Mouse (Mus musculus) adrenal gland, postnatal 36 days (tissue): ENCODE measurements around the gene Olfr585. TPM values are rescaled to one million over a fixed set of nuclear protein-coding genes. Genes with fewer than 3 reads are reported as not detected.

Source experiments
- DNase-seq, 2 experiments: peaks; one replicate each; pipeline ENCODE4 v3.0.0; 2021; ENCODE audit warnings: mixed read lengths in 1 of 2
- long read RNA-seq, 2 experiments: library from polyadenylated mRNA; stranded (forward); transcript quantifications; one replicate each; pipeline ENCODE4 v2.0.0; 2021; ENCODE audit warnings: borderline sequencing depth in 2 of 2
- total RNA-seq, 2 experiments: library from RNA; stranded (reverse); gene quantifications; 2 replicates each; pipeline ENCODE4 v1.2.3; 2021

Gene Olfr585
- total RNA-seq: not detected
- long read RNA-seq, experiment 1: 0 reads
- long read RNA-seq, experiment 2: 0 reads

DNA sequence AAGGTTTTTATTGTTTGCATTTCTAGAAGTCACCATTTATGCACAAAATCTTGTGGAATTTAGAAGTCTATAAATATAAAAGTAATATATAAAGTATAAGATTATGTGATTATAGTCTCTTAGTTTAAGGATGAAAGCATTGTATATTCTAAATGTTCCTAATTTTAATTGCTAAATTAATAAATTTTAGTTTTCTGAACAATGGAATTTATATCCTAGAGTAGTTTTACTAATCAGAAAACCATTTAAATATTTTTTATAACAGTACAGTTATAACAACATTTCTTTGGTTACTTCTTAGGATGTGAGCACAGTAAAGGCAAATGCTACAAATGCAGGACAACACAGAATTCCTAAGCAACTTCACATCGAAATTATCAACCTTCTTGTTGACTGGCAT lies at the start of gene Olfr585:
Gene Olfr585 (plus strand): TSS at position 301 of the 400 bp plus-strand sequence.
- DNase-seq: no peak

DNA sequence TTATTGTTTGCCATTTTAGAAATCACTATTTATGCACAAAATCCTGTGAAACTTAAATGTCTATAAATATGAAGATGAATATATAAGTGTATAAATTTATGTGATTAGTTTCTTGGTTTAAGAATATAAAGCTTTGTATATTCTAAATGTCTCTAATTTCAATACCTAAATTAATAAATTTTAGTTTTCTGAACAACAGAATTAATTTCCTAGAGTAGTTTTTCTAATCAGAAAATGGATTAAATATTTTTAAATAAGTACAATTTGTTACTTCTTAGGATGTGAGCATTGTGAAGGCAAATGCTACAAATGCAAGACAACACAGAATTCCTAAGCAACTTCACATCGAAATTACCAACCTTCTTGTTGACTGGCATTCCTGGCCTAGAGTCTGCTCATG lies 46.5 kb upstream of the Olfr585 start, which contains the start of gene Olfr583:
Gene Olfr583 (plus strand): TSS at position 301 of the 400 bp plus-strand sequence.
- no peak for DNase-seq

DNA sequence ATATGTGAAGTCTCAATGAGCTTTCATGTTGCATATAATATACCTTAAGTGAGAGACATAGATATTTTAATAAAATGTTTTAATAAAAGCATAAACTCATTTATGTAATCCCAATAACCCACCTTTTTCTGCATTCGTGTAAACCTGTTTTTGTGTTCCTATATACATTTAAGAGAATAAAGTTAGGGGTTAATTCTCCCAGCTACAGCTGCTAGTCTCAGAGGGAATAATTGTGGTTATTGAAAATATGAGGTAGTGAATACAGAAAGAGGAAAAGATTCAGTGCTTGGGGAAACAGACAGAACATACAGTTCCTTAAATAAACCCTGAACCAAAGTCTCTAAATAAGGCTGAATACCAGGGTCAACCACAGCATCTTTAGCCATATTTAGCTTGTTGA lies 15.9 kb upstream of the Olfr585 start, which contains the start of gene Olfr584:
Gene Olfr584 (plus strand): TSS at position 301 of the 400 bp plus-strand sequence.
- no peak for DNase-seq

DNA sequence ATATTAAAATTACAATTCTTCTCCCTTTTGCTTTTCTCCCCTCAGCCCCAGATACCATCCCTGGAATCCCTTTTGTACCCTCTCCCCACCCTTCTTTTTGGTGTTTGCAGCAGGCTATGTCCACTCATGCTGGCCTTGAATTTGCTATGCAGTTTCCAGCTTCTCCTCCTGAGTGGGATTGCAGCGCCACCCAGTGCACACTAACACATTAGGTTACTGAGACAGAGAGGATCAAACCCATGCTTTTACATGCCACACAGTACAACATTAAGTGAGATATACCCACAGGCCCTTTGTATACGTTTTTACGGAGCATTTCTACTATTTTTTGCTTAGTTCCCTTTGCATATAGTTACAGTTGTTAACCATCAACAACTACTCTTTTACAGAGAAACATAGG lies 21.9 kb downstream of the Olfr585 start:
- DNase-seq: no peak

DNA sequence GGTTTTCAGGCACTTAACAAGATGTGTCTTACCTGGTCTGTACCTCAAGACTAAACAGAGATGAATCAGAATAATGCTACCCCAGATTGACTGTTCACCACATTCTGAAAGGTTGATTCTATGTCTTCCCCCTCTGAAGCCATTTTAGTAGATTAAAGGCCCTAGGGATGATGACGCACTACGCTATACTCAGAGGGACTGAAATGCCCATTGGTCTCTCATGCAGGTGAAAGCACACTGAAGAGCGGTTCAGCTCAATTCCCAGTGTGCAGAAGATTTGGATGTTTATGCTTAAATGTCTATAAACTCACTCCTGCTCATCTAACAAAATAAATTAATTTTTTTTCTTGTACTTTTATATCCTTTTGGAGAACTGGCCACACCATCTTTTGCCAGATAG lies 28.0 kb downstream of the Olfr585 start, which contains the start of gene Olfr586:
Gene Olfr586 (minus strand): TSS at position 101 of the 400 bp plus-strand sequence.
- DNase-seq: no peak

DNA sequence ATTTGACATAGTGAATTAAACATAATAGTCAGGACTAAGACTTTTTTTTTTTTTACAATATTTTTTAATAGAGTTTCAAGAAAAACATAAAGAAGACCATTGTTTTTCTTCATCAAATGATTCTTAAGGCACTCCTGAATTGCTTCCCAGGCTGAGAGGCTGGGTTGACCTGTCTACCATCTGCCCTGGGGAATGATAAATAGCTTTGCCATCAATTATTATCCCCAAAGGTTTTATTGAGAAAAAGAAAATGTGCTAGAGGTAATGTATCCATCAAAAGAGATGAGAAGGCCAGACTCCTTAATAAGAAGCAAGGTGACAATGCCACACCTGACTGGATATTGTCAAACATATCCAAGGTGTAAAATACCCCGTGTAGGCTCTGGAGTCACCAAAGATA lies 43.1 kb downstream of the Olfr585 start, which contains the start of gene Olfr588-ps1:
Gene Olfr588-ps1 (plus strand): TSS at position 301 of the 400 bp plus-strand sequence.
- no peak for DNase-seq

Other genes with a start within 250 kb of the Olfr585 start
- not detected for gene Olfr566, start 239.0 kb upstream of the Olfr585 start, total RNA-seq
- gene Olfr568, start 220.6 kb upstream of the Olfr585 start, total RNA-seq: not detected
- not detected for gene Olfr569, start 206.8 kb upstream of the Olfr585 start, total RNA-seq
- gene Olfr570, start 203.1 kb upstream of the Olfr585 start, total RNA-seq: not detected
- gene Olfr571, start 180.2 kb upstream of the Olfr585 start, total RNA-seq: not detected
- gene Olfr572, start 173.3 kb upstream of the Olfr585 start, total RNA-seq: not detected
- not detected for gene Olfr573-ps1, start 155.1 kb upstream of the Olfr585 start, total RNA-seq
- not detected for gene Olfr574, start 149.3 kb upstream of the Olfr585 start, total RNA-seq
- not detected for gene Olfr575, start 138.9 kb upstream of the Olfr585 start, total RNA-seq
- not detected for gene Olfr576, start 135.1 kb upstream of the Olfr585 start, total RNA-seq
- gene Olfr577, start 121.8 kb upstream of the Olfr585 start, total RNA-seq: not detected
- not detected for gene Olfr578, start 108.4 kb upstream of the Olfr585 start, total RNA-seq
- not detected for gene Olfr582, start 59.7 kb upstream of the Olfr585 start, total RNA-seq
- gene Olfr583, start 46.4 kb upstream of the Olfr585 start, total RNA-seq: not detected
- gene Olfr584, start 15.8 kb upstream of the Olfr585 start, total RNA-seq: not detected
- not detected for gene Olfr586, start 27.9 kb downstream of the Olfr585 start, total RNA-seq
- not detected for gene Olfr588-ps1, start 43.2 kb downstream of the Olfr585 start, total RNA-seq
- not detected for gene Olfr589, start 58.6 kb downstream of the Olfr585 start, total RNA-seq
- gene Olfr591, start 80.6 kb downstream of the Olfr585 start, total RNA-seq: not detected
- not detected for gene Olfr592, start 87.1 kb downstream of the Olfr585 start, total RNA-seq
- not detected for gene Olfr593, start 114.1 kb downstream of the Olfr585 start, total RNA-seq
- not detected for gene Olfr594, start 119.3 kb downstream of the Olfr585 start, total RNA-seq
- gene Usp17ld, start 154.8 kb downstream of the Olfr585 start, total RNA-seq: not detected
- not detected for gene Olfr596, start 207.9 kb downstream of the Olfr585 start, total RNA-seq
- not detected for gene Olfr597, start 218.6 kb downstream of the Olfr585 start, total RNA-seq
- gene Olfr598, start 225.8 kb downstream of the Olfr585 start, total RNA-seq: not detected
- not detected for gene Olfr599, start 238.2 kb downstream of the Olfr585 start, total RNA-seq